Mouse (Mus musculus): ENCODE data around the gene Hoxc10. TPM values are rescaled to one million over a fixed set of nuclear protein-coding genes. Genes with fewer than 3 reads are reported as not detected.

The Hoxc10 gene
- polyA plus RNA-seq, 1 experiment from 2014 or later, result not detected

- peaks cover 97% of the 10 kb centered on the region for H3K27me3 ChIP-seq (ENCODE audit: control insufficient read depth, insufficient read depth, low read length)
- DNase-seq (ENCODE audit: low spot score) (no peak), ATAC-seq (replicated peaks; ENCODE audit: low FRiP score) (no peak)
- peaks cover 3% of the 10 kb centered on the region; the same call in 1 of the 2 replicates for H3K4me1 ChIP-seq (replicated peaks; ENCODE audit: control insufficient read depth, insufficient read depth, low read length)
- H3K9ac ChIP-seq (ENCODE audit: low read length), result no peak within 1 kb of the TSS
- no peaks in the 10 kb centered on the region for H3K36me3 ChIP-seq (ENCODE audit: control insufficient read depth, insufficient read depth, low read length)
- no peaks in the 10 kb centered on the region for H3K9me3 ChIP-seq (ENCODE audit: control insufficient read depth, low read length)
- WGBS, result 1% methylated on average over 19 of the region's 19 CpGs
- H3K27ac ChIP-seq (ENCODE audit: low read depth, low read length), result no peak within 1 kb of the TSS
- H3K4me2 ChIP-seq (ENCODE audit: low read depth, low read length, severe bottlenecking), result peak within 1 kb of the TSS; percentile 43; the same call in 1 of the 2 replicates
- H3K4me3 ChIP-seq (ENCODE audit: low read depth, low read length), result peak within 1 kb of the TSS; percentile 14; the same call in 1 of the 2 replicates
Observed at GRCm38 (mm10) chr15:102997939-102998355, 31.4 kb downstream of the Hoxc10 start, which contains the start of gene Hoxc6. Gene Hoxc6 (plus strand): TSS chr15:102998257.

DNA sequence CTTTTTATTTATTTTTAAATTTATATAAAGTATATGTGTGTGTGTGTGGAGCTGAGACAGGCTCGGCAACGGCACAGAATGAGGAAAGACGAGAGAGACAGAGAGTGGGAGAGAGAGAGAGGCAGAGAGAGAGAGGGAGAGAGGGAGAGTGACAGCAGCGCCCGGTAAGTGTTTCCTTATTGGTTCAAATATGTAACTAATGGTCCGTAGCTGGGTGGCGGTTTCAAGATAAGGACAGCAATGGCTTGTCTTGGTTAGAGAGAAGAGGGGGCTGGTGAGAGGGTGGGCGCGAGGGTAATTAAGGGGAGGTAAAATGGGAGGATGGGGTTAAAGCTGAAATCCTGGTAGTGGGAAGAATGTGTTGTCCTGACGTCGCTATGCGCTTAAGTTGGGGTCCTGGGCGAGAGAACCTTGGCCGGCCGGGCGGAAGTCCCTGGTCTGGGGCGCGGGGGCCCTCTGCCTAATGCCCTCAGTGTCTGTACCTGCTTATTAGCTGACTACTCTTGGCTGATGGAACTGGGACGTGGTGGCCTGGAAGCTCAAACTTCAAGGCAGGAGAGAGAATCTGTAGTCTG is 32.1 kb downstream of the Hoxc10 start:
- Histone ChIP-seq H3K27me3 (ENCODE audit: control insufficient read depth, insufficient read depth, low read length) (peaks cover 98% of the 10 kb centered on the region), H3K27ac (ENCODE audit: low read depth, low read length) (no peak overlapping the region), H3K4me3 (ENCODE audit: low read depth, low read length) (peak overlapping the region; percentile 14; the same call in 1 of the 2 replicates), H3K4me1 (replicated peaks; ENCODE audit: control insufficient read depth, insufficient read depth, low read length) (peaks cover 3% of the 10 kb centered on the region; the same call in 1 of the 2 replicates), H3K9me3 (ENCODE audit: control insufficient read depth, low read length) (no peaks in the 10 kb centered on the region), H3K9ac (ENCODE audit: low read length) (no peak overlapping the region), H3K36me3 (ENCODE audit: control insufficient read depth, insufficient read depth, low read length) (no peaks in the 10 kb centered on the region), H3K4me2 (ENCODE audit: low read depth, low read length, severe bottlenecking) (peak overlapping the region; percentile 43; the same call in 1 of the 2 replicates)
- DNase-seq (ENCODE audit: low spot score) (no peak), ATAC-seq (replicated peaks; ENCODE audit: low FRiP score) (no peak; the same call in 1 of the 2 replicates)
- WGBS, result 1% methylated on average over 19 of the region's 19 CpGs

- Histone ChIP-seq H3K4me1 (replicated peaks; ENCODE audit: control insufficient read depth, insufficient read depth, low read length) (peaks cover 3% of the 10 kb centered on the region; the same call in 1 of the 2 replicates), H3K27me3 (ENCODE audit: control insufficient read depth, insufficient read depth, low read length) (peaks cover 98% of the 10 kb centered on the region), H3K36me3 (ENCODE audit: control insufficient read depth, insufficient read depth, low read length) (no peaks in the 10 kb centered on the region), H3K4me3 (ENCODE audit: low read depth, low read length) (peak overlapping the region; percentile 14; the same call in 1 of the 2 replicates), H3K4me2 (ENCODE audit: low read depth, low read length, severe bottlenecking) (peak overlapping the region; percentile 43), H3K9me3 (ENCODE audit: control insufficient read depth, low read length) (no peaks in the 10 kb centered on the region), H3K27ac (ENCODE audit: low read depth, low read length) (no peak overlapping the region), H3K9ac (ENCODE audit: low read length) (no peak overlapping the region)
- ATAC-seq (replicated peaks; ENCODE audit: low FRiP score) (peak; percentile 91), DNase-seq (ENCODE audit: low spot score) (peak; percentile 85)
- under 1% methylated on average over 33 of the region's 33 CpGs for WGBS
Observed at GRCm38 (mm10) chr15:102999183-102999831, 32.7 kb downstream of the Hoxc10 start.

GRCm38 (mm10) chr15:102999955-103000354 is 33.4 kb downstream of the Hoxc10 start:
- Histone ChIP-seq H3K9me3 (ENCODE audit: control insufficient read depth, low read length) (no peaks in the 10 kb centered on the region), H3K27me3 (ENCODE audit: control insufficient read depth, insufficient read depth, low read length) (peaks cover 98% of the 10 kb centered on the region), H3K9ac (ENCODE audit: low read length) (no peak overlapping the region), H3K27ac (ENCODE audit: low read depth, low read length) (no peak overlapping the region), H3K4me1 (replicated peaks; ENCODE audit: control insufficient read depth, insufficient read depth, low read length) (peaks cover 3% of the 10 kb centered on the region; the same call in 1 of the 2 replicates), H3K4me3 (ENCODE audit: low read depth, low read length) (no peak overlapping the region), H3K4me2 (ENCODE audit: low read depth, low read length, severe bottlenecking) (no peak overlapping the region), H3K36me3 (ENCODE audit: control insufficient read depth, insufficient read depth, low read length) (no peaks in the 10 kb centered on the region)
- 0 out of 2 replicates have a peak, but pooled peaks have one; percentile 14 for ATAC-seq (replicated peaks; ENCODE audit: low FRiP score)
- no peak for DNase-seq (ENCODE audit: low spot score)
- WGBS, result under 1% methylated on average over 10 of the region's 11 CpGs

DNA sequence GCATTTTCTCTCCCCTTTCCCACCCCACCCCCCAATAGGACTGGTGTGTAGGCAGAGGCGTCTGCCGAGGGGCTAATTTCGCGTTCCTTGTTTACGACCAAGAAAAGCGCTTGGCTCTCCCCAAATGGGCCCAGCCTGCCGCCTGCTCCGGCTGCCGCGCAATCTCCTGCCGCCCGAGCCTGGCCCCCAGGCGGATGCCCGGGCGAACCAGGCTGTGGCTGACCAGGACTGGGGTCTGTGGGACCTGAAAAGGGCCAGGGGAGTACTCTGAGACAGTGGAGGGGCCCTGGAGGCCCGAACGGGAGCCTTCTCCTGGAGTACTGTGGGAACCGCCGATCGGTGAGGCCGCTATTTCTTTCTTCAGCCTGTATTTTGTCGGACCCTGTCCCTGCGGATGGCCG is 33.9 kb downstream of the Hoxc10 start:
- Histone ChIP-seq H3K36me3 (ENCODE audit: control insufficient read depth, insufficient read depth, low read length) (no peaks in the 10 kb centered on the region), H3K27ac (ENCODE audit: low read depth, low read length) (no peak overlapping the region), H3K27me3 (ENCODE audit: control insufficient read depth, insufficient read depth, low read length) (peaks cover 98% of the 10 kb centered on the region), H3K4me1 (replicated peaks; ENCODE audit: control insufficient read depth, insufficient read depth, low read length) (peaks cover 3% of the 10 kb centered on the region; the same call in 1 of the 2 replicates), H3K9ac (ENCODE audit: low read length) (no peak overlapping the region), H3K9me3 (ENCODE audit: control insufficient read depth, low read length) (no peaks in the 10 kb centered on the region), H3K4me2 (ENCODE audit: low read depth, low read length, severe bottlenecking) (no peak overlapping the region), H3K4me3 (ENCODE audit: low read depth, low read length) (no peak overlapping the region)
- WGBS, result under 1% methylated on average over 24 of the region's 24 CpGs
- no peak for ATAC-seq (replicated peaks; ENCODE audit: low FRiP score)
- DNase-seq (ENCODE audit: low spot score), result no peak

- Histone ChIP-seq H3K9ac (ENCODE audit: low read length) (no peak overlapping the region), H3K36me3 (ENCODE audit: control insufficient read depth, insufficient read depth, low read length) (no peaks in the 10 kb centered on the region), H3K27me3 (ENCODE audit: control insufficient read depth, insufficient read depth, low read length) (peaks cover 98% of the 10 kb centered on the region), H3K27ac (ENCODE audit: low read depth, low read length) (no peak overlapping the region), H3K4me1 (replicated peaks; ENCODE audit: control insufficient read depth, insufficient read depth, low read length) (peaks cover 3% of the 10 kb centered on the region; the same call in 1 of the 2 replicates), H3K4me2 (ENCODE audit: low read depth, low read length, severe bottlenecking) (no peak overlapping the region), H3K9me3 (ENCODE audit: control insufficient read depth, low read length) (no peaks in the 10 kb centered on the region), H3K4me3 (ENCODE audit: low read depth, low read length) (no peak overlapping the region)
- ATAC-seq (replicated peaks; ENCODE audit: low FRiP score) (no peak), DNase-seq (ENCODE audit: low spot score) (no peak)
- 3% methylated on average over 2 of the region's 2 CpGs for whole genome bisulfite sequencing
Observed at GRCm38 (mm10) chr15:103001370-103001769, 34.8 kb downstream of the Hoxc10 start.

GRCm38 (mm10) chr15:103002156-103002555 is 35.6 kb downstream of the Hoxc10 start:
- Histone ChIP-seq H3K4me2 (ENCODE audit: low read depth, low read length, severe bottlenecking) (no peak overlapping the region), H3K9ac (ENCODE audit: low read length) (no peak overlapping the region), H3K4me3 (ENCODE audit: low read depth, low read length) (no peak overlapping the region), H3K36me3 (ENCODE audit: control insufficient read depth, insufficient read depth, low read length) (no peaks in the 10 kb centered on the region), H3K27ac (ENCODE audit: low read depth, low read length) (no peak overlapping the region), H3K27me3 (ENCODE audit: control insufficient read depth, insufficient read depth, low read length) (peaks cover 99% of the 10 kb centered on the region), H3K4me1 (replicated peaks; ENCODE audit: control insufficient read depth, insufficient read depth, low read length) (peaks cover 3% of the 10 kb centered on the region; the same call in 1 of the 2 replicates), H3K9me3 (ENCODE audit: control insufficient read depth, low read length) (no peaks in the 10 kb centered on the region)
- DNase-seq (ENCODE audit: low spot score) (no peak), ATAC-seq (replicated peaks; ENCODE audit: low FRiP score) (no peak)
- 2% methylated on average over 4 of the region's 4 CpGs for WGBS

DNA sequence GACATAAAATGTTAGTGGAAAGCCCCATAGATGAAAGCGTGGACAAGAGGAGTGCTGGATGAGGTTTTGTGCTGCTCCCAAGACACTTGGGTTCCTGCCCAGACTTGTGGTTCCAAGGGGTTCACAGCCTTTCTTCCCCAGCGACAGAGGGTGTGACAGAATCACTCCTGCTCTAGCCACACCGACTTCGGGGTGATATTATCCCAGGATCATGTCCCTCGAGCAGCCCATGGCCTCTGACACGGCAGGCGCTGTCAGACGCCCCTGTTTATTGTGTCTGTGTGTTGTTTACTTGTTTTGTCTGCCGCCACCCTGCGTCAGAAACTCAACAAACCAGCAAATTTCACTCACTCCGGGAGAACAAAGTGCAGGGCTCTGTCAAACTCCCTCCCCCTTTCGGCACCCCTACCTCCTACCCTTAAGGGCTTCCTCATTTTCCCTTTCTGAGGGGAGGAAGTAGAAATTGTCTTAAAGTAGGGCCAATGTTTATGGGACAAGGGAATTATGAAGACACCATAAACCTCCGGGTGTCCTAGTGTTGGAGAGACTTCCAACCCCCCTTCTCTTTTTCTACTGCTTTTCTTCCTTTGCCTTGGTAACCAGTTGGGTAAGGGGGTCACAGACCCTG is 36.3 kb downstream of the Hoxc10 start:
- Histone ChIP-seq H3K4me2 (ENCODE audit: low read depth, low read length, severe bottlenecking) (no peak overlapping the region), H3K9me3 (ENCODE audit: control insufficient read depth, low read length) (no peaks in the 10 kb centered on the region), H3K27ac (ENCODE audit: low read depth, low read length) (no peak overlapping the region), H3K36me3 (ENCODE audit: control insufficient read depth, insufficient read depth, low read length) (no peaks in the 10 kb centered on the region), H3K9ac (ENCODE audit: low read length) (no peak overlapping the region), H3K4me3 (ENCODE audit: low read depth, low read length) (no peak overlapping the region), H3K4me1 (replicated peaks; ENCODE audit: control insufficient read depth, insufficient read depth, low read length) (peaks cover 3% of the 10 kb centered on the region; the same call in 1 of the 2 replicates), H3K27me3 (ENCODE audit: control insufficient read depth, insufficient read depth, low read length) (peaks cover 99% of the 10 kb centered on the region)
- DNase-seq (ENCODE audit: low spot score), result no peak
- 2% methylated on average over 13 of the region's 13 CpGs for WGBS
- ATAC-seq (replicated peaks; ENCODE audit: low FRiP score), result no peak
